Mouse (Mus musculus) adrenal gland, postnatal 25 days (tissue): ENCODE results near the gene Sptbn4. TPM values are rescaled to one million over a fixed set of nuclear protein-coding genes. Genes with fewer than 3 reads are reported as not detected.
A peak's percentile ranks its signal among the peaks of the same experiment; 100 is the strongest.

Experiments used
- DNase-seq: peaks from one replicate; pipeline ENCODE4 v3.0.0; 2021; ENCODE audit warnings: mixed read lengths
- total RNA-seq: library from RNA; stranded (reverse); gene quantifications from 2 replicates; pipeline ENCODE4 v1.2.3, GENCODE M21; 2021

Gene Sptbn4
- total RNA-seq, 1 experiment from 2014 or later: 2.1 TPM

DNA sequence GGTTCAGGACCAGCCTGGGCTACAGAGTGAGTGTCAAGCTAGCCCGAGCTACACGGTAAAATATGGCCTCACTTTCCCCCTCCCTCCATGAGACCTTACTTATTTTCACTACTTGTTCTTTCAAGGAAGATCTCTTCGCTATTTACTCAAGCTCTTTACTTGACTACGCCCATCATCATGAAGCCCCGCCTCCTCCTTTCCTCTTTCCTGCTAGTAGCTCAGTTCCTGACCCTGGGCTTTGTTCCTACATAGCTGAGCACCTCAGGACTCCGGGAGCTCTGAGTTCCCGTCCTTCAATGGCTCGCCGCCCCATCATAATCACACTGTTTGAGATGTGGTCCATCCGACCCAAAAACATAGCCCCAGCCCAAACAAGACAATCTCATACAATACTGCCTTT lies 14.1 kb downstream of the Sptbn4 start:
- no peak for DNase-seq

DNA sequence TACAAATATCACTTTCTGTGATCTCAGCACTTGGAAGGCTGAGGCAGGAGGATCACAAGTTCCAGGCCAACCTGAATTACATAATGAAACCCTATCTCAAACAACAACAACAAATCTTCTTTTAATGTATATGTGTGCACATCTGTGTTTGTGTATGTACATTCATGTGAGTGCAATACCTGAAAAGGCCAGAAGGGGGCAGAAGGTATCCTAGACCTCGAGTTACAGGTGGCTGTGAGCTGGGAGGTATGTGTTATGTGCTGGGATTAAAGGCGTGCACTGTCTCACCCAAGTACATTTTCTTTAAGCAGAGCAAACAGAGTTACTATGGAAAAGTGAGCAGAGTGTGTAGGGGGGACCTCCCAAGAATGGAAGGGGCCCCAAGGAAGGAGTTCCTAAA lies 18.4 kb downstream of the Sptbn4 start:
- no peak for DNase-seq

GRCm38 (mm10) chr7:27428002-27428401 lies 19.5 kb downstream of the Sptbn4 start:
- DNase-seq: no peak

DNA sequence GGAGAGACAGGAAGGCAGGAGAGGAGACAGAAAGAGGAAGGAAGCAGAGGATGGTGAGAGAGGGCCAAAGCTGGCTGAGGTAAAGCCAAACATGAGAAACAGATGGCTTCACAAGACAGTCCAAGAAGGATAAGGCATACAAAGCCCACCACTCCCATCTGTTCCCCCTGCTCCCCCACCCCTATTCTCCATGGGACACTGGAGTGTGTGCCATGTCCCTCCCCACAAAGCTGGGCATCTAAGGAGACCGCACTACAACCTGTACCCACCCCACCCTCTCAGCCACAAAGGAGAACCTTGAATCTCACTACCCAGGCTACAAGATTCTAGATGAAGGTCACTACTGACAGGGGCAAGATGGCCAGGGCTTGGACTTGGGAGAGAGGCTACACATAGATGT lies 20.1 kb downstream of the Sptbn4 start:
- DNase-seq: no peak

- no peak for DNase-seq
Measured at GRCm38 (mm10) chr7:27423556-27424326, 23.7 kb downstream of the Sptbn4 start.

DNA sequence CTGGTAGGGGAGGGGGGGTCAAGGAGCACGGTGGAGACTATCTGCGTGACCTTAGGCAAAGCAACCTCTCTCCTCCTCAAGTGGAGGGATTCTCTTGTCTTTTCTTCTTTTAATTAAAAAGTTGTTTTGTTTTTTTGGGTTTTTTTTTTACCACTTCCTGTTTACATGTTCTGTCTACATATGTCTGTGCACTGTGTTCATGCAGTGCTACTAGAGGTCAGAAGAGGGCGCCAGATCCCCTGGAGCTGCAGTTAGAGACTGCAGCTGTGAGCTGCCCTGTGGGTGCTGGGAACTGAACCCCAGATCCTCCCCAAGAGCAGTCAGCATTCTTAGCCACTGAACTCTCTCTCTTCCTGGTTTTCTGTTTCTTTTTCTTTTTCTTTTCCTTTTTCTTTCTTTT lies 28.4 kb downstream of the Sptbn4 start:
- no peak for DNase-seq

- no peak for DNase-seq
Measured at GRCm38 (mm10) chr7:27417151-27417550, 30.3 kb downstream of the Sptbn4 start.

DNA sequence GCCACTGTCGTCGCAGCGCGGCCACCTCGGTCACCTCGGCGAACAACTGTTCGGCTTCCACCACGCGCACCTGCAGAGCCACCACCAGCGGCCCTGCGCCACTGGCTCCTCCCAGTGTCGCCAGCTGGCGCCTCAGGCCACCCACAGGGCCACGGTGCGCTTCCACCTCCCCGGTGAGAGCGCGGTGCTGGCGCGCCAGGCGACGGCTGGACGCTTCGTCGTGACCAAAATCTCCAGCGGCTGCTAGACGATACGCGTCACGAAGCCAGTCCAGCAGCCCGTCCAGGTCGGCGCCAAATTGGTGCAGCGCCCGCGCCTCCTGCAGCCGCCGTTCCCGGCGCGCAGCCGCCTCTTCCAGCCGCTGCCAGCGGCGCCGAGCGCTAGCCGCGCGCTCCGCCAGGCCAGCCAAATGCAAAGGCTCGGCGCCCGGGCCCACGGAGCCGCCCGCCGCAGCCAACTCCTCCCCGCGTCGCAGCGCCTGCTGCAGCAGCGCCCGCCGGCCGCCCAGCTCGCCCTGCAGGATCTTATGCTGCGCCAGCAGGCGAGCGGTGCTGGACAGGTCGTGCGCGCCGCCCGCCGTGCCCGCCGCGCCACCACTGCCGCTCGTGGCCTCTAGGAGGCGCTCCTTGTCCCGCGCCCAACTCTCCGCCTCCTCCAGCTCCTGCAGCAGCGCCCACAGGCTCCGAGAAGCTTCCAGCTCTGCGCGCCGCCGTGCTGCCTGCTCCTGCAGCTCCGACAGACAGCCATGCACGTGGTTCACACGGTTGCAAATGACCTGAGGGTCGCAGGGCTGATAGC lies 38.9 kb downstream of the Sptbn4 start:
- DNase-seq: peak; percentile 79

- DNase-seq: no peak
Measured at GRCm38 (mm10) chr7:27407816-27408215, 39.7 kb downstream of the Sptbn4 start.

DNA sequence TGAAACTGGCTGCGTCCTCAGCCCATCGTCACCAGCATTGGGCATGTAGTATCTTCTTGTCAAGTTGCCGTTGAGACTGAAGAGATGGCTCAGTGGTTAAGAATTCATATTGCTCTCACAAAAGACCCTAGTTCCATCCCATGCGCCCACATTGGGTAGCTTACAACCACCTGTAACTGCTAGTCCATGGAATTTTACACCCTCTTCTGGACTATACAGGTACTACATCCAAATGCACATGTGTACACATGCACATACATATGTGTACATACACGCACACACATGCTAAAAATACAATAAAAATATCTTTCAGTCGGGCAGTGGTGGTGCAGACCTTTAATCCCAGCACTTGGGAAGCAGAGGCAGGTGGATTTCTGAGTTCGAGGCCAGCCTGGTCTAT lies 41.0 kb downstream of the Sptbn4 start:
- no peak for DNase-seq

DNA sequence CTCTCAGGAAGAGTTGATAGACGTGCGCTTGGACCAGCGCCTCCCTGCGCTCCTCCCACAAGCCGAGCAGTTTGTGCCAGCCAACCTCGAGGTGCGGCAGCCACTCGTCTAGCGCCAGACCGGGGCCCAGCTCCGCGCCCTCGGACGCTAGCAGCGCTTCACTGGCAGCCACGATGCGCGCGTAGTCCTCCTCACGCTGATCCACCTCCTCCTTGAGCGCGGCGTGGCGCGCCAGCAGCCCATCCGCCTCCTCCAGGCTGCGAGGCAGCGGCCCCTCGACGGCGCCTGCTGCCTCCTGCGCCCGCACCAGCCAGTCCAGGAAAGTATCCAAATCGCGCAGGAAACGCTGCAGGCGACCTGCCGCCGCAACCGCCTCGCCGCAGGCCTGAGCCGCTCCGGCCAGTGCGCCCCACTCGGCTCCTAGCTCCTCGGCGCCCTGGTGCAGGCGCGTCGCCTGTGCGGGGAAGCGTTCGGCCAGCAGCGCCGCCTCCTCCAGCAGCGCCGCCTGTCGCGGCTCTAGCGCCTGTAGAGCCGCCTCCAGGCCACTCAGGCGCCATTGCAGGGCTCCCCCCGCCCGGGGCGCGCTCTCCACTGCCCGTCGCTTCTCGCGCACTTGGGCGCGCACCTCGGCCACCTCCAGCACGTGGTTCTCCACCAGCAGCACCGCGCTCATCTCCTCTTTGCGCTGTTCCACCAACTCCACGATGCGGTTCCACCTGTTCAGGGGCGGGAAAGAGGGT lies 43.1 kb downstream of the Sptbn4 start:
- no peak for DNase-seq

DNA sequence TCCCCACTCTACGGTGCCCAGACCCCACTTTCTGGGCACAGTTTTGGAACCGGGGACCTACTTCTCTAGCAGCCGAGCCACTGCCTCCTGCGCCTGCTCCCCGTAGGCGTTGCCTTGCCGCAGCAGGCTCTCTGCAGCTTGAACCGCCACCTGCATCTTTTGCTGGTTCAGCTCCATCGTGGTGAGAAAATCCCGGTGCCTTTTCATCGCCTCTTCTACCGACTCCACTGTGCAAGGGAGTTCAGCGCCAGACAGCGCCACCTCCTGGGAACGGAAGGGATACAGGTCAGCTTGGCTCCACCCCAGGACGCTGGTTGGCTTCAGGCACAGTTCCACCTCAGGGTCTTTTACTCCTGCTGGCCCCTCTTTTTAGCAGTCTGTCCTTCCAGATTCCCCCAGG lies 44.8 kb downstream of the Sptbn4 start:
- peak; percentile 76 for DNase-seq

GRCm38 (mm10) chr7:27400545-27400944 lies 46.9 kb downstream of the Sptbn4 start:
- DNase-seq: no peak

- DNase-seq: peak; percentile 16
Measured at GRCm38 (mm10) chr7:27397048-27397949, 50.2 kb downstream of the Sptbn4 start.

GRCm38 (mm10) chr7:27396184-27397047 lies 51.1 kb downstream of the Sptbn4 start:
- DNase-seq: peak; percentile 43

DNA sequence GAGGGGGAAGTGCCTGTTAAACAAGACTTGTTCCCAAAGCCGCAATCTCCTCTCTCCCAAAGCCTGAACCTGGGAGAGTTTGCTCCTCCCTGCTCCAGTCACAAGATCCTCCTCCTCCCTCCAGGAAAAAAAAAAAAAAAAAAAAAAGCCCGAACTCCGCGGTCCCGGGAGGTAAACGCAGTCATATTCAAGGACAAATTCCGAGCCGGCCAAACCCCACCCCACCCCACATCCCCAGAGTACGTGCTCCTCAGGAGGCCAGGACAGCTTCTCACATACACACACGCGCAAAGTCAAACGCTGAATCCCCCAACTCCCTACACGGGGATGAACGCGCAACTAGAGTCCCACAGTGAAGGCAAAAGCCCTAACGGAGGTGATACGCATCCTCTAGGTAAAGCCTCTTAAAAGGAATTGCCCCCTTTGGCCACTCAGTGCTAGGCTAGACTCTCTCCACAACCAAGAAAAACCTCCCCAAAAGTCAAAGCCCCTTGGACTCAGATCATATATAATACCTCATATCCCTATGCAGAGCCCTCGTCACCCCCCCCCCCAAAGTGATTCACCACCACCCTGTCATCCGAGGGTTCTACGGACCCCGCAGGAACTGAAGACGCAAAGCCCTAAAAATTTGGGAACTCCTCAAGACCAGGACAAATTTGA lies 51.8 kb downstream of the Sptbn4 start:
- DNase-seq: no peak

- no peak for DNase-seq
Measured at GRCm38 (mm10) chr7:27391416-27391815, 56.1 kb downstream of the Sptbn4 start.

DNA sequence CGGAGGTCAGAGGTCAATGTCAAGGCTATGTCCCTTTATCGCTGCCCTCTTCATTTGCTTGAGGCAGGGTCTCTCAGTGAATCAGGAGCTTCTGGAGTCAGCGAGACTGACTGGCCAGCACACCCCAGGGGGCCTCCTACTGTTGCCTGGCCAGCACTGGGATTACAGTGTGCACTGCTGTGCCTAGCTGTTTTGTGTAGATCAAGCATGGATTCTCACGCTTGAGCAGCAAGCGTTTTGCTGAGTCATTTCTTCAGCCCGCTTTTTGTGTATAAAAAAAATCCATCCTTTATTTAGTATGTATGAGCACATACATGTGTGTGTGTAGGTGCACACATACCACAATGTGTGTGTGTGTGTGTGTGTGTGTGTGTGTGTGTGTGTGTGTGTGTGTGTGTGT lies 58.3 kb downstream of the Sptbn4 start:
- DNase-seq: no peak

DNA sequence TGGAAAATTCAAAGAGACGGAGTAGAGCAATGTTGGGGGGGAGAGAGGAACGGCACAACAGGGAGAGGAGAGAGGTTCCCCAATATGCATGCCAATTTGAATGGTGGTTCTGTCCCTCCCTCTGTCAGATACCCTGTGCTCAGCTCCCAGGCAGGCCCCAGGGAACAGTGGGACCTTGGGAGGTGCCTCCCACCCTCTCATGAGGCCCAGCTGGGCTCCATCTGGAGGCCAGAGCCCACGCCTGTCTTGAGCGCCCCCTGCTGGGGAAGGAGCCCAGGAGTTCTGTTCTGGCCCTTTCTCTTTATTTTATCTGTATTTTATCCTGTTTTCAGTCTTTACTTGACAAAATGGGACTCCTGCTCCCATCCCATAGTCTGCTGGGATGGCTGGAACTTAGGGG lies 62.8 kb downstream of the Sptbn4 start:
- peak; percentile 78 for DNase-seq

DNA sequence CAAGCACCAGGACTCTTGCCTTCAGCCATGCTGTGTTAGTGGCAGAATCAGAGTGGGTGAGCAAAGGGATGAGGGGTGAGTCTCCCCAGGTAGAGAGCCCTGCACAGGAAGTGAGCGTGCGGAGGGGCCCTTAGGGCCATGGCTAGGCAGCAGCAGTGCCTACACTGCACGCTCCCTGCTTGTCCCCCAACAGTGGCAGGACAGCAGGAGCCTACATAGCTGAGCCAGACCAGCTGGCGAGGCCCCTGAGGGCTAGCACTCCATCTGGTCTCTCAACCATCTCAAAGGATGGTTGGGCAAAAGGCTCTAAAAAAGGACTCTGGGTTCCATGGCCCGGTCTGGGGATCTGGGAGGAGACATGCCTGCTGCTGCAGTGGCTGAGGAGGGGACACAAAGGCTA lies 63.4 kb downstream of the Sptbn4 start:
- DNase-seq: no peak
